Mouse (Mus musculus): ENCODE results near the gene P3h3.
A peak's percentile ranks its signal among the peaks of the same experiment; 100 is the strongest.
"Not testable (repeated sequence)": the region's sequence is repeated elsewhere in the genome, so short reads cannot be mapped to it uniquely, and the experiment has no call there.

The P3h3 gene

GRCm38 (mm10) chr6:124831199-124831598, 26.4 kb downstream of the P3h3 start:
- DNase-seq (ENCODE audit: low spot score in 2 of 2) = not testable (repeated sequence)

GRCm38 (mm10) chr6:124829799-124830700, 27.5 kb downstream of the P3h3 start:
- DNase-seq (ENCODE audit: low spot score in 2 of 2) = peak; percentile 93 to 95

DNA sequence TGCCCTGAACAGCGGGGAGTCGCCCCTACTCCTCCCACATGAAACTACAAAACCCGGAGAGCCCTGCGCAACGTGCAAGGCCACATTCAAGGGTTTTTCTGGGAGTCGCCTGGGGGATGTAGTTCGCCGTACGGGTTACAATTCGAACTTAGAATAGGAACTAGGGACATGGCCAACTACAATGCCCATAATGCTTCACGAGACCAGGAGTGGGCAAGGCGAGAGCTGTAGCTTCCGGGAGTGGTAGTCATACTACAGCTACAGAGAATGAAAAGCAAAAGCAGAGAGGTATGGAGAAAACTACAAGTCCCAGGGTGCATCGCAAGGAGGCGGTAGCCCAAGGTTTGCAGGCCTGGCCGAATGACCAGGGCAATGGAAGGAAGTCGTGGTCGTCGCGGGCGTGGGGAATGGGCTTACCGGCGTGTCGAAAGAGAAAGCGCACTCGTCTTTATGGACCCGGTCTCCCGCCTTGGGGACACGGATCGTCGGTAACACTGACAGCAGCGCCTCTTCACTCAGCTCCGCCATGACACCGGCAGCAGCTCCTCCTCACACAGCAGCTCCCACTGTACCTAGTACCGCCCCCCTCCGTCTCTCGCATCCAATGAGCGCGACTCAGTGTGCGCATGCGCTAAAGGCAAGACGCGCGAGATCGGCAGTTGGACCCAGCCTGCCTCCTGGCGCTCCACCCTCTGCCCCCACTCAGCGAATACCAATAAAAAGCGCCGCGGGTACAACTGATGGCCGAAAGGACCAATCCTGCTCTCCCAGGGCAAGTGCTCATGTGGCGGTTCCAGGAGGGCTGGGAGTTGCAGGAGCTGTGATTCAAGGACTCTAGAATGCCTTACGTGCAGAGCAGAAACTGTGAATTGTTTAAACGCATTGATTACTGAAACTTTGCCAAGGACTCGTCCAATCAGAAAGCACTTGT, 28.4 kb downstream of the P3h3 start, which contains the start of the genes Usp5 and Cdca3:
Gene Usp5, minus strand, starts transcription at position 617 of the 931 bp plus-strand sequence.
Gene Cdca3, plus strand, starts transcription at position 680 of the 931 bp plus-strand sequence.
- peak; percentile 100 for DNase-seq (ENCODE audit: low spot score in 2 of 2)

GRCm38 (mm10) chr6:124828101-124828592, 29.4 kb downstream of the P3h3 start:
- peak; percentile 26 to 37 for DNase-seq (ENCODE audit: low spot score in 2 of 2)

DNA sequence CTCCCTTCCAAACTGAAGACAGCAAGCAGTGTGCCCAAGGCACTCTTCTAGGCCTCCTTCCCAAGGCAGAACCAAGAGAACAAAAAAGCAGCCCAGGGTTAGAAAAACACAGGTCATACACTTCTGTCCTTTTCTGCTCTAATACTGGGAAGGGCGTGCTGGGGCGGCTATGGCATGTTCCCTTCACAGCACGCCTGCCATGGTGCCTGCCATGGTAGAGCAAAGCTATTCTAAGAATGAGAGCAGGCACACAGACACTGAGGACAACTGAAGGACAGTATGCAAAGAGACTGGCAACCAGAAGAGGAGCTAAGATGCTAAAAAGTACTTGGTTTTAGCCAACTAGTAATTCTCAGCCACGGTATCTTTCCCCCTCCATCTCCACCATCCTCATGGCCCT, 35.5 kb downstream of the P3h3 start:
- DNase-seq (ENCODE audit: low spot score in 2 of 2) = no peak

DNA sequence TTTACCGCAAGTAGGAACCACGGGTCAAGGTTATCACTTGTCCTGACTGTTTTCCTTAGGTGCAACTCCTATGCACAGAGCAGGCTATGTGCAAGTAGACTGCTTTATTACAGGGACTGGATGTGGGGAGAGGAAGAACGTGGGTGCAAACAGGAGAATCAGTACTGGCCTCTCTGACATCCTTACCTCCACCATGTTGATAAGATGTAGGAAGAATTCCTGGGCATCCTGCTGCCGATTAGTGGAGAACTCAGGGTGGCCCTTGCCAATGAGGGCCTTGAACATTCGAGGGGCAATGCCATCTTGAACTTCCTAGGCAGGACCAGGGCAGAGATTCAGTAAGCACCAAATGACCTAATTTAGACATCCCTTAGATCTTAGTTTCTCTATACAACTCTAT, 36.7 kb downstream of the P3h3 start:
- DNase-seq (ENCODE audit: low spot score in 2 of 2) = no peak

DNA sequence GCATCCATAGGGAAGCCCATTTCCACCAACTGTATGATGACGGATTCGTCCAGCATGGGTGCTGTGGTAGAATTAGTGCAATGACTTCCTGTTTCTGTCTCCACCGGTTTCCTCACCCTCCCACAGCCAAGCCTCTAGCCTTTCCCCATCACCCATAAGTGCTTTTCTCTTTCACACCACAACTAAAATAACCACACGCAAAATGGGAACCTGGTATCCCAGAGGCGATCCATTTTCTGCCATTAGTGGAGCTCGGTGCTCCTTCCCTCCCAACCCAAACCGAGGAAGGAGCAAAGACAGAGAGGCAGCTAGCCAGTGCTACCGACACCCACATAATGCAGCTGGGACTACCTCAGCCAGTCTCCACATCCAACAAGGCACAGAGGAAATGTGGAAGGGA, 39.6 kb downstream of the P3h3 start:
- no peak for DNase-seq (ENCODE audit: low spot score in 2 of 2)

- DNase-seq (ENCODE audit: low spot score in 2 of 2) = no peak
Measured at GRCm38 (mm10) chr6:124817563-124817962, 40.0 kb downstream of the P3h3 start.

GRCm38 (mm10) chr6:124817125-124817524, 40.4 kb downstream of the P3h3 start:
- DNase-seq (ENCODE audit: low spot score in 2 of 2) = no peak

DNA sequence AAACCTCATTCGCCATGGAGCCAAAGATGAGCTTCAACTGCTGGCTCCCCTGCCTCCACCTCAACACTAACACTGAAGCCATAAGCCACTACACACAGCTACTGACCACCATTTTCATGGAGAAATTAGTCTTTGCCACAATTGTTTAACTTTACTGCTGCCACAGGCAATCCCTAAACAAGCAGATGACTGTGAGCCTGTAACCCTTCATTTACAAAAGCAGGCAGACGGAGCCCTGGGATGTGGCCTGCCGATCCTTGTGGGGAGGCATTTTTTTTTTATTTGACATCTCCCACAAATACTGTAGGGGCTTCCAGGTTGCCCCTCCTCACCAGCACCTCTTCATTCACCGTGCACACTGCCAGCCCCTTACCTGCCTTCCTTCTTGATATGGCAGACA, 40.9 kb downstream of the P3h3 start:
- no peak for DNase-seq (ENCODE audit: low spot score in 2 of 2)

DNA sequence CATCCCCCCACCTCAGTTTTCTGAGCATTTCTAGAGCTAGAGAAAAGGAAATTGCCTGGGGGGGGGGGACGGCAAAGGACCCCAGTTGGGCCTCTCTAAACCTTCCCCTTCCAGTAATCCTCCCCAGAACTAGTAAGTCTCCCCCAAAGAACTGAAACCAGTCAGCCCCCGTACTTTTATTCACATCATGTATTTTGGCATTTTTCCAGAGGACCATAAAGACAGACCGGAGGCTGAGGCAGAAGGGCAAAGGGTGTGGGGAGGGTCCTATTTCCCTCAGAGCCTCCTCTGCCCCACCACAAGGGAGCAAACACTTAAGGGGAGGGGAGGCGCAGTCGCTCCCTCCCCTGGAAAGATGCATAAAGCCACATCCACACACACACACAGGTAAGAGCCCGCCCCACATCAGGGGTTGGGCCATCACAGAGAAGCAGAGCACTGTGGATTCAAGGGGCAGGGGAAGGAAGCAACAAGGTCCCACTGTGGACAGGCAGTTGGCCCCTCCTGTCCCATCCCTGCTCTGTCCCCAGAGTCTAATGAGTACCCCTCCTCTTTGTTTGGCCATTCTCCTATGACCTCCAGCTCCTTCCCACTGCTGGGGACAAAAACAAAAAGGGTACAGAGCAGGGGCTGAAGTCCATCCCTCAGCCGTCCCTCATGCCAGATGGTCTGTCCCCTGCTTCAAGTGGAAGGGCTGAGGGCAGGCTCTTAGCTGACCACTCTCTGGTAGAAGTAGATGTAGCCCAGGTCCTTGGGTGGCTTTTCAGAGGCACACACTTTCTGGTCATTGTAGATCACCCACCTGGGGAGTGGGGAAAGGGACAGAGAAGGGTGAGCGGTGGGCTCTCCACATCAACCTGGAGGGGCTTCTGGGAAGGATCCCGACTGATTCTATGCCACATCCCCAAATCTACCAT, 42.4 kb downstream of the P3h3 start:
- DNase-seq (ENCODE audit: low spot score in 2 of 2) = no peak

DNA sequence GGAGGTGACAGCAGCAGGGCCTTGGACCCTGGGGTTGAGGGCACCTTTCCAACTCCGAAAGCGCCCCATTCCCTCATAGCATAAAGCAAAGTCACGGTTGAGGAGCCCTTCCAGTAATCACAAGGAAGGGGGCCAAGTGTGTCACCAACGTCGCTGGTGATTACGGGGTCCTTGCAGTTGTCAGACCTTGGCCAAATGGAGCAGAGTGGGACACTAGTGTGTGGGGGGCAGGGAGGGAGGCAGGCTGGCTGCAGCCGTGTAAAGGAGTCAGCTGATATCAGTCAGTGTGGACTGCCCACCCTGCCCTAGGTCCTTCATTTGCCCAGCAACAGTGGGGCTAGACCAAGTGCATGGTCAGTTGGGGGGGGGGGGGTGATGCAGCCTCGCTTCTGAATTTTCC, 43.1 kb downstream of the P3h3 start:
- no peak for DNase-seq (ENCODE audit: low spot score in 2 of 2)

DNA sequence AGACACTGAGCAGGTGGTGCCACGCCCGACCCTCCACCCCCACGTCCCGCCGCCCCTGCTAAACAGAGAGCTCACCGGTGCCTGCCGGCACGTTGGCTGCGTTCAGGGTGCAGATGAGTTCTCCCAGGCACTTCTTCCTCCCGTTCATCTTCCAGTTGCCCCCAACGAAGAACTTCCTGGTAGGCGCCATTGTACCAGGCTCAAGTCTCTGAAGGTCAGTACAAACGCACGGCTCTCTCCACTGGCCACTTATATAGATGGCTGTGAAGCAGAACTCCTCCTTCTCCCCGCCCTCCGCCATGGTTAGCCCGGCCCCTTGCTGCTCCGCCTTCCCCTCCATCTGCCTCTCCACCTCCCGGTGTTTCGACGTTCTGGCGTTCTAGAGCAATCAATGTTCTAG, 43.6 kb downstream of the P3h3 start, which contains the start of gene Tpi1:
Gene Tpi1, minus strand, starts transcription at position 364 of the 400 bp plus-strand sequence.
- peak; percentile 87 to 89 for DNase-seq (ENCODE audit: low spot score in 2 of 2)

GRCm38 (mm10) chr6:124813496-124813895, 44.1 kb downstream of the P3h3 start:
- DNase-seq (ENCODE audit: low spot score in 2 of 2) = peak; percentile 62 to 68

GRCm38 (mm10) chr6:124812848-124813247, 44.7 kb downstream of the P3h3 start:
- DNase-seq (ENCODE audit: low spot score in 2 of 2) = no peak

GRCm38 (mm10) chr6:124811701-124812560, 45.6 kb downstream of the P3h3 start:
- DNase-seq (ENCODE audit: low spot score in 2 of 2) = no peak

GRCm38 (mm10) chr6:124811403-124811665, 46.2 kb downstream of the P3h3 start:
- no peak for DNase-seq (ENCODE audit: low spot score in 2 of 2)

DNA sequence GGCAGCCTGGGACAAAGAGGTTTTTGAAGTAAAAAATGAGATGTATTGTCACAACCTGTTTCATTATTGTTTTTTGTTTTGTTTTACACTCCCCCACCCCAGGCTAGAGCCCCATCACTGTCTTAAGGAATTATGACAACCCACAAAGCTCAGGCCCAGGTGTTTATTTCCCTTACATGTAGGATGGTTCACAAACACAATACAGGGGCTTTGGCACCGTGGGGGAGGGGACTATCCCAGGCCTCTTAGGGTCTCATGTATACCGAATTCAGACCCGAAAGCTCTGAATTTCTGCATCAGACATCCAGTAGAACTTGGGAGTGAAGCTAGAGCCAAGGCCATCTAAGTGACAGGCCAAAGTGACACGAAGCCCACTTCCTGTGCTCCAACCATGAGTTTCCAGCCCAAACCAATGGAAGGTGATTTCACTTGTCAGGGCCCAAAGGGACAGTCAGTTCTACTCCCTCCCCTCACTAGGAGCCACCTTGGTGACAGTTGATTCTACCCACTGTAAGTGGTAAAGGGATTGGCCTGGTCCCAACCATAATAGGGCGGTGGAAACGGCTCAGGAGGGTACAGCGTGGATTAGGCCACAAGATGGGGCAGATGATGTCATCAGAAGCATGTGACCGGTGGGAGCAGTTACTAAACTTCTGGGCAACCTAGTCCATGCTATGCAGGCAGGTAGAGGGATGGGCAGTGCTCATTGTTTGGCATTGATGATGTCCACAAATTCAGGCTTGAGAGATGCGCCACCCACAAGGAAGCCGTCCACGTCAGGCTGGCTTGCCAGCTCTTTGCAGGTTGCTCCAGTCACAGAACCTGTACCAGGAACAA, 46.8 kb downstream of the P3h3 start:
- not testable (repeated sequence) for DNase-seq (ENCODE audit: low spot score in 2 of 2)
